Mouse (Mus musculus) retina, postnatal 1 day (tissue): Measurements from ENCODE around the gene Ggact.

Experiments
- DNase-seq: peaks from one replicate; pipeline ENCODE4 v3.0.0-alpha.2; 2012

Gene Ggact

GRCm38 (mm10) chr14:122898550-122898949 is 15.0 kb downstream of the Ggact start:
- DNase-seq, result no peak

GRCm38 (mm10) chr14:122896106-122896505 is 17.5 kb downstream of the Ggact start:
- no peak for DNase-seq

- no peak for DNase-seq
These were observed 22.0 kb downstream of the Ggact start for GRCm38 (mm10) chr14:122891470-122891968.

- no peak for DNase-seq
These were observed 25.1 kb downstream of the Ggact start for GRCm38 (mm10) chr14:122888480-122888872.

- DNase-seq, result no peak
These were observed 25.7 kb downstream of the Ggact start for GRCm38 (mm10) chr14:122887702-122888479.

GRCm38 (mm10) chr14:122887278-122887677 is 26.3 kb downstream of the Ggact start:
- no peak for DNase-seq

- DNase-seq, result no peak
These were observed 27.7 kb downstream of the Ggact start for GRCm38 (mm10) chr14:122885893-122886292.

GRCm38 (mm10) chr14:122883821-122884584 is 29.6 kb downstream of the Ggact start:
- peak; percentile 96 for DNase-seq

- no peak for DNase-seq
These were observed 30.1 kb downstream of the Ggact start for GRCm38 (mm10) chr14:122883410-122883806.

GRCm38 (mm10) chr14:122882795-122883409 is 30.7 kb downstream of the Ggact start:
- peak; percentile 57 for DNase-seq

- DNase-seq, result peak; percentile 69
These were observed 31.3 kb downstream of the Ggact start for GRCm38 (mm10) chr14:122882201-122882639.

- no peak for DNase-seq
These were observed 31.9 kb downstream of the Ggact start for GRCm38 (mm10) chr14:122881699-122882098.

- no peak for DNase-seq
These were observed 33.3 kb downstream of the Ggact start for GRCm38 (mm10) chr14:122880291-122880690.

DNA sequence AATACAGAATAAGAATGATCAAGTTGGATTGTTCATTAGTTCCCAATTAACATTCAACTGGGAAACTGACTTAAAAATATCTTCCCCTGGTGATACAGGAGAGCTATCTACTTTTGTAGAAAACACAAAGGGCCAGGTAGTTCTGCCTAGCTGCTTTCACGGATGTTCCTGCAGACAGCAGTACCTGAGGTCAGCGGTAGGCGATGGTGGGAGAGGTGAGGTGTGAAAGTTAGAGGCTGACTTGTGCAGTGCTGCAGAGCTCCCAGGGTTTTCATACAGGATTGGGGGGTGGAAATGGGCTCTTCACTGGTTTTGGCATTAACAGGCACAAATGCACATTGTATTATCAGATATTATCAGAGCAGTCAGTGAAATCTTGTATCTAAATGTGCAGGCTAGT is 35.8 kb downstream of the Ggact start:
- no peak for DNase-seq

DNA sequence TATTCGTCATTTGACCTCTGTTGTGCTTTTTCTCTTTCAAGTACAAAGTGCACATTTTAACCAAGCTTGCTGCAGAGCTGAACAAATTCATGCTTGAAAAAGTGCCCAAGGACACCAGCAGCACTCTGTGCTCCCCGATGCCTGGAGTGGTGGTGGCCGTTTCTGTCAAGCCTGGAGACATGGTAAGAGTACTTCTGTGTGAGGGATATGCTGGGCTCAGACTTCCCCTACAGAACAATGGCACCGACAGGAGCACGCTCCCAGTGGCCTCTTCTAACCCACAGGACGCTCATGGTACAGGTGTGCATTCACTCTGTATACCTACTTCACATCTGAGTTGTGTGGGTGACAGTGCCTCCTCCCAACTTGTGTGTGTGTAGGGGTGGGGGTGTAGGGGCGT is 36.8 kb downstream of the Ggact start:
- no peak for DNase-seq

- DNase-seq, result peak; percentile 87
These were observed 37.4 kb downstream of the Ggact start for GRCm38 (mm10) chr14:122876163-122876562.

DNA sequence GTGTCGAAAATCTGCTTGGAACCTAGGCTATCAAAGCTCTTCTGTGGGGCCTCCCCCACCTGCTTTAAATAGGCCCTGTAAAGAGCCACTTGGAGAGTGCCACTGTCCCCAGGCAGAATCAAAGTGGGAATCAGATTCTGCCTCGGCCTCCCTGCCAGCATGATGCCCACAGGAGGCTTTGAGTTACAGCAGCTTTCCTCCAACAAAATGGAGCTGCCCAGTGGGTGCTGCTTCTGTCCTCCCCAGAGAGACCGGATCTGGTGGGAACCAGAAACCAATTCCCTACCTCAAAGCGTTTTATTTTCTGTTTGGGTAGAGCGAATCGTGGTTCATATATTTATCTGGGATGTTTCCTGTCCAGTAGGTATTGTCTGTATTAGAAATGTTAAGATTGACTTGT is 37.9 kb downstream of the Ggact start:
- DNase-seq, result no peak

DNA sequence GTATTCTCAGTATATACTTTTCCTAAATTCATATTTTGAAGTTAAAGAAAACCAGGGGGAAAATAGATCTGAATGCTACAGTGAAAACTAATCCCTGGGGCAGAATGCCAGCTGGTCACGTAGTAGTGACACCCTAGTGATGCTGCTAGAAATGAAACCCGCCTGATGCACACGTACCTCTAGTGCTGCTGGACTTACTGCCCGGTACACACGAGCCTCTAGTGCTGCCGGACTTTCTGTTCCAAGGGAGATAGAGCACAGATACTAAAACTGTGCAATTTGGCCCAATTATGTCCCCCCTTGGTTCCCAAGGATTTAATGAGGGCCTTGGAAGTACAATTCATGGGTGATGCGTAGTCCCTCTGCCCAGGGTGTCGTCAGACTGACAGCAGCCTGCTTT is 38.5 kb downstream of the Ggact start:
- peak; percentile 35 for DNase-seq

- DNase-seq, result no peak
These were observed 40.9 kb downstream of the Ggact start for GRCm38 (mm10) chr14:122872612-122873011.

GRCm38 (mm10) chr14:122871841-122872580 is 41.5 kb downstream of the Ggact start:
- DNase-seq, result peak; percentile 86

DNA sequence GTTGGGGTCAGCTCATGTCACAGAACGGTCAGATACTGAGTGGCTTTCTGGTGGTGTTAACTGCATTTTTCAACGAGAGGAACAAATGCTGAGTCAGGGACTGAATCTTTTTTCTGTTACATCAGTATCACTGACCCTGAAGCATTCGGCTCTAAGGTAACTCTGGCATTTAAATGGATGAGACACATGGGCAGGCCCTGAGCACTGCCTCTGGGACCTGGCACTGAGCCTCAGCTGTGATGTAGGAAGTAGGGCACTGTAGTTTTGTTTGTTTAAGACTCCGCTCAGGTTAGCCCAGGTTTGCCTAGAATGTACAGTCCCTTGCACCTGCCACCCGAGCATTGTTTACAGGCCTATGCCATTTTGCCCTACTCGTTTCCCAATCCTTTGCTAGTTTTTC is 43.7 kb downstream of the Ggact start:
- no peak for DNase-seq

DNA sequence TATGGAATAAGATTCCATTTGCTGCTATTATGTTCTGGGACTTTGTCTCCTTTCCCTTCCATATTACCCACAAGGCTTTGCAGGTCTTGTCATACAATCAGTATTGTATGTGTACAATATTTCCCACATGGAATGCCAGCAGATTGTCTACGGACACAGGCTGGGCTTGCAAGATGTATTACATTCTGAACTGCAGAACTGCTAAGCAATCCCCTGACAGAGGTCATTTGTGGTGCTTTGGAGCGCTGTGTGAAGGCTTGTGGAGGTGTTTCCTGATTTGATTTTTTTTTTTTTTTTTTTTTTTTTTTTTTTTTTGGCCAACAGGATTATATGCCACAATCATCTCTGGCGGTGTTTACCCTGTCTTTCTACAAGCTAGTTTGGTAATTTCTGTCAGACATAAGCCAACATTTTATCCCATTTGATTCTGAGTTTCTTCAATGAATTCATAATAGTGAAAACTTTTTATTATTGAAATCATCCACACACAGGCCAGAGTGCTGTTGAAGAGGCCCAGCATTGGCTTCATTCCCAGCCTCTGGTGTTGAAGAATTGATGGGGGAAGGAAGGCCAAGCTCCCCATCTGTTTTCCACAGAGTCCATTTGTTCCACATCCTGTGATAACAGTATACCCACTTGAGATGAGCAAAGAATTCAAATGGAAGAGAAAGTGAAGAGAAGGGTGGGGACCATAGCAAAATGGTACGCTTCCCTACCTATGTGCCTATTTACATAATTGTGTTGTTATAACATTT is 45.8 kb downstream of the Ggact start:
- DNase-seq, result no peak
